Mouse (Mus musculus) liver, adult 2 months (tissue): ENCODE data around the gene Atp6v0d1. TPM values are rescaled to one million over a fixed set of nuclear protein-coding genes. Genes with fewer than 3 reads are reported as not detected.

Source experiments
- DNase-seq: peaks from one replicate; pipeline ENCODE4 v3.0.0-alpha.2; 2011; ENCODE audit warnings: low read depth, low spot score; ENCODE audit errors: extremely low read depth
- H3K27ac ChIP-seq: fragments of 200-500 bp; replicated peaks from 2 replicates; pipeline ENCODE4 v1.5.1; 2012; ENCODE audit warnings: low read depth, mild to moderate bottlenecking, control low read depth, inconsistent platforms, low read length; ENCODE audit not compliant: insufficient read depth
- H3K27me3 ChIP-seq: fragments of 200-500 bp; 2 replicates; pipeline ENCODE4 v1.6.1; 2012; ENCODE audit warnings: mild to moderate bottlenecking, moderate library complexity, low read length, inconsistent platforms; ENCODE audit not compliant: control insufficient read depth, insufficient read depth
- H3K36me3 ChIP-seq: fragments of 200-500 bp; 2 replicates; pipeline ENCODE4 v1.6.1; 2012; ENCODE audit warnings: low read length, inconsistent platforms; ENCODE audit not compliant: control insufficient read depth, insufficient read depth
- H3K4me1 ChIP-seq: fragments of 200-500 bp; 2 replicates; pipeline ENCODE4 v1.6.1; 2011; ENCODE audit warnings: low read length; ENCODE audit not compliant: control insufficient read depth, insufficient read depth
- H3K4me3 ChIP-seq: fragments of 200-500 bp; 2 replicates; pipeline ENCODE4 v1.5.1; 2011; ENCODE audit warnings: low read depth, mild to moderate bottlenecking, control low read depth, low read length, moderate library complexity; ENCODE audit not compliant: insufficient read depth
- H3K79me2 ChIP-seq: fragments of 200-500 bp; 2 replicates; pipeline ENCODE4 v1.6.1; 2012; ENCODE audit warnings: inconsistent platforms, mild to moderate bottlenecking, low read length, moderate library complexity; ENCODE audit not compliant: control insufficient read depth, insufficient read depth
- H3K9ac ChIP-seq: fragments of 200-500 bp; 2 replicates; pipeline ENCODE4 v1.6.1; 2012; ENCODE audit warnings: low read depth, mild to moderate bottlenecking, control low read depth, inconsistent platforms, low read length
- CTCF ChIP-seq: fragments of 200-500 bp; IDR thresholded peaks from 2 replicates; pipeline ENCODE4 v1.5.1; 2011; ENCODE audit warnings: low read depth, low read length, control low read depth
- POLR2A ChIP-seq: fragments of 200-500 bp; IDR thresholded peaks from 2 replicates; pipeline ENCODE4 v1.6.1; 2011; ENCODE audit warnings: low read length, control low read depth; ENCODE audit not compliant: insufficient read depth; ENCODE audit errors: extremely low read depth
- WGBS: fragments of 180-500 bp; shearing (Covaris S2); methylation state at CpG from one replicate; pipeline ENCODE4 v1.1.7; 2018; 5-methylcytosine and 5-hydroxymethylcytosine counted together
- polyA plus RNA-seq: library from polyadenylated mRNA; depleted of rRNA; stranded (reverse); fragments of >200 nt; gene quantifications from 2 replicates; pipeline ENCODE4 v1.2.3, GENCODE M21; 2012
- total RNA-seq: library from RNA; depleted of rRNA; stranded (reverse); fragments of >200 nt; gene quantifications from 2 replicates; pipeline ENCODE4 v1.2.3, GENCODE M21; 2014

Gene Atp6v0d1
- total and polyA plus RNA-seq, 2 experiments, result 63.5 to 82.0 TPM

GRCm38 (mm10) chr8:105592431-105592830 lies 26.6 kb upstream of the Atp6v0d1 start:
- no peak for DNase-seq
- TF ChIP-seq POLR2A, result no peak
- TF ChIP-seq CTCF, result no peak
- Histone ChIP-seq H3K4me1 (no peaks in the 10 kb centered on the region), H3K9ac (no peak overlapping the region), H3K4me3 (no peak overlapping the region), H3K27me3 (no peaks in the 10 kb centered on the region; the same call in 1 of the 2 replicates), H3K27ac (no peak overlapping the region), H3K36me3 (no peaks in the 10 kb centered on the region), H3K79me2 (no peaks in the 10 kb centered on the region)
- WGBS, result 87% methylated on average over 2 of the region's 2 CpGs

- Histone ChIP-seq H3K79me2 (no peaks in the 10 kb centered on the region), H3K27ac (no peak overlapping the region), H3K4me3 (no peak overlapping the region), H3K4me1 (no peaks in the 10 kb centered on the region), H3K27me3 (no peaks in the 10 kb centered on the region), H3K36me3 (no peaks in the 10 kb centered on the region), H3K9ac (no peak overlapping the region)
- DNase-seq, result no peak
- 71% methylated on average over 3 of the region's 3 CpGs for WGBS
- TF ChIP-seq CTCF, result no peak
Measured at GRCm38 (mm10) chr8:105579719-105580118, 13.9 kb upstream of the Atp6v0d1 start.

- Histone ChIP-seq H3K4me3 (no peak overlapping the region), H3K27ac (no peak overlapping the region), H3K9ac (no peak overlapping the region), H3K79me2 (no peaks in the 10 kb centered on the region), H3K36me3 (no peaks in the 10 kb centered on the region), H3K4me1 (no peaks in the 10 kb centered on the region), H3K27me3 (no peaks in the 10 kb centered on the region)
- DNase-seq, result no peak
- WGBS, result 73% methylated on average over 3 of the region's 3 CpGs
- TF ChIP-seq CTCF (no peak), POLR2A (no peak)
Measured at GRCm38 (mm10) chr8:105575538-105575937, 9.7 kb upstream of the Atp6v0d1 start.

- Histone ChIP-seq H3K36me3 (no peaks in the 10 kb centered on the region), H3K27ac (no peak overlapping the region), H3K79me2 (no peaks in the 10 kb centered on the region), H3K4me3 (no peak overlapping the region), H3K9ac (no peak overlapping the region), H3K27me3 (no peaks in the 10 kb centered on the region), H3K4me1 (no peaks in the 10 kb centered on the region)
- TF ChIP-seq CTCF (no peak), POLR2A (no peak)
- DNase-seq, result no peak
- 53% methylated on average over 6 of the region's 6 CpGs for WGBS
Measured at GRCm38 (mm10) chr8:105574741-105575140, 8.9 kb upstream of the Atp6v0d1 start.

- TF ChIP-seq POLR2A (no peak), CTCF (no peak)
- Histone ChIP-seq H3K27me3 (no peaks in the 10 kb centered on the region), H3K27ac (no peak overlapping the region), H3K4me3 (no peak overlapping the region), H3K36me3 (no peaks in the 10 kb centered on the region), H3K79me2 (no peaks in the 10 kb centered on the region), H3K4me1 (no peaks in the 10 kb centered on the region), H3K9ac (no peak overlapping the region)
- peak; percentile 52 for DNase-seq
Measured at GRCm38 (mm10) chr8:105573427-105573826, 7.6 kb upstream of the Atp6v0d1 start.

GRCm38 (mm10) chr8:105571810-105572209 lies 6.0 kb upstream of the Atp6v0d1 start:
- H3K9ac ChIP-seq, result no peak overlapping the region
- no peak overlapping the region for H3K4me3 ChIP-seq
- no peak overlapping the region for H3K27ac ChIP-seq
- no peaks in the 10 kb centered on the region for H3K4me1 ChIP-seq
- 87% methylated on average over 9 of the region's 9 CpGs for WGBS
- no peaks in the 10 kb centered on the region for H3K36me3 ChIP-seq
- no peak for TF ChIP-seq CTCF
- no peak for DNase-seq
- H3K79me2 ChIP-seq, result peaks cover 3% of the 10 kb centered on the region; the same call in 1 of the 2 replicates
- H3K27me3 ChIP-seq, result no peaks in the 10 kb centered on the region
